ENCODE assay signal across 12 mouse cellular contexts in genomic region chr5:113145171-113145570, GRCm38 (mm10).
DNase-seq lines count a peak whose midpoint lies in the region; ATAC-seq lines count a peak whose summit lies in the region.
"Had no signal": no experiment of that assay in that cellular context is flagged by ENCODE, and none has a peak within 500 bp of the region (broad histone marks: within the 10 kb centered on the region; RNA-seq: fewer than 3 reads in every experiment).

No protein-coding gene starts in this region.

- peaks cover 9% of the 10 kb centered on the region; the same call in 1 of the 2 replicates for H3K36me3 ChIP-seq in heart, embryonic 10.5 days
- H3K36me3 ChIP-seq in neural tube, embryonic 11.5 days (ENCODE audit: control insufficient read depth, insufficient read depth, low read length), result no peaks in the 10 kb centered on the region
- H3K36me3 ChIP-seq in neural tube, embryonic 15.5 days, result no peaks in the 10 kb centered on the region
- no peaks in the 10 kb centered on the region; the same call in 1 of the 2 replicates for H3K36me3 ChIP-seq in intestine, embryonic 15.5 days
- H3K36me3 ChIP-seq in stomach, embryonic 14.5 days (ENCODE audit: control insufficient read depth, insufficient read depth, low read length), result no peaks in the 10 kb centered on the region

- no peak for ATAC-seq in neural tube, embryonic 11.5 days (ENCODE audit: insufficient read depth, low FRiP score, low TSS enrichment)
- no peak for ATAC-seq in neural tube, embryonic 15.5 days (ENCODE audit: low FRiP score)
- ATAC-seq in intestine, embryonic 15.5 days, result no peak
- ATAC-seq in stomach, embryonic 14.5 days (ENCODE audit: insufficient number of reproducible peaks, insufficient read depth, low FRiP score, low read depth), result no peak
- ATAC-seq: Patski had no signal

- whole genome bisulfite sequencing in heart, embryonic 10.5 days, result 40% methylated on average over 9 of the region's 9 CpGs
- WGBS in neural tube, embryonic 11.5 days, result 73% methylated on average over 9 of the region's 9 CpGs
- 46% methylated on average over 9 of the region's 9 CpGs for WGBS in neural tube, embryonic 15.5 days
- WGBS in intestine, embryonic 15.5 days, result 37% methylated on average over 9 of the region's 9 CpGs
- 41% methylated on average over 9 of the region's 9 CpGs for WGBS in stomach, embryonic 14.5 days

- H3K4me3 ChIP-seq in heart, embryonic 10.5 days, result no peak overlapping the region
- H3K4me3 ChIP-seq in neural tube, embryonic 11.5 days (ENCODE audit: low read depth, low read length), result no peak overlapping the region
- no peak overlapping the region for H3K4me3 ChIP-seq in neural tube, embryonic 15.5 days (replicated peaks)
- H3K4me3 ChIP-seq in intestine, embryonic 15.5 days (replicated peaks), result no peak overlapping the region
- H3K4me3 ChIP-seq in stomach, embryonic 14.5 days (ENCODE audit: low read depth, low read length), result no peak overlapping the region
- H3K4me3 ChIP-seq: megakaryocyte, embryonic 14.5 days had no signal

- H3K9ac ChIP-seq in neural tube, embryonic 11.5 days (ENCODE audit: low read length), result no peak overlapping the region
- H3K9ac ChIP-seq in neural tube, embryonic 15.5 days (replicated peaks), result no peak overlapping the region
- no peak overlapping the region for H3K9ac ChIP-seq in intestine, embryonic 15.5 days
- no peak overlapping the region for H3K9ac ChIP-seq in stomach, embryonic 14.5 days (replicated peaks; ENCODE audit: low read depth, low read length)

- H3K27me3 ChIP-seq in heart, embryonic 10.5 days (ENCODE audit: insufficient read depth, poor library complexity, severe bottlenecking), result 0 out of 2 replicates have a peak, but pooled peaks cover under 1% of the 10 kb centered on the region
- H3K27me3 ChIP-seq in neural tube, embryonic 11.5 days (ENCODE audit: control insufficient read depth, insufficient read depth, low read length), result no peaks in the 10 kb centered on the region
- H3K27me3 ChIP-seq in neural tube, embryonic 15.5 days (replicated peaks), result no peaks in the 10 kb centered on the region
- no peaks in the 10 kb centered on the region for H3K27me3 ChIP-seq in intestine, embryonic 15.5 days (replicated peaks)
- no peaks in the 10 kb centered on the region for H3K27me3 ChIP-seq in stomach, embryonic 14.5 days (ENCODE audit: control insufficient read depth, insufficient read depth, low read length)
- H3K27me3 ChIP-seq: Patski had no signal

- H3K4me2 ChIP-seq in neural tube, embryonic 11.5 days (ENCODE audit: low read depth), result no peak overlapping the region
- no peak overlapping the region for H3K4me2 ChIP-seq in neural tube, embryonic 15.5 days
- H3K4me2 ChIP-seq in intestine, embryonic 15.5 days (replicated peaks), result no peak overlapping the region
- H3K4me2 ChIP-seq in stomach, embryonic 14.5 days (replicated peaks; ENCODE audit: low read depth, low read length), result no peak overlapping the region

- H3K9me3 ChIP-seq in heart, embryonic 10.5 days, result 0 out of 2 replicates have a peak, but pooled peaks cover 5% of the 10 kb centered on the region
- no peaks in the 10 kb centered on the region for H3K9me3 ChIP-seq in neural tube, embryonic 11.5 days (ENCODE audit: control insufficient read depth, low read length)
- no peaks in the 10 kb centered on the region for H3K9me3 ChIP-seq in neural tube, embryonic 15.5 days (replicated peaks)
- H3K9me3 ChIP-seq in intestine, embryonic 15.5 days, result no peaks in the 10 kb centered on the region
- no peaks in the 10 kb centered on the region; the same call in 1 of the 2 replicates for H3K9me3 ChIP-seq in stomach, embryonic 14.5 days (ENCODE audit: control insufficient read depth, low read depth, low read length)

- peaks cover 56% of the 10 kb centered on the region for H3K4me1 ChIP-seq in heart, embryonic 10.5 days
- H3K4me1 ChIP-seq in neural tube, embryonic 11.5 days (ENCODE audit: control insufficient read depth, insufficient read depth, low read length), result peaks cover 5% of the 10 kb centered on the region; the same call in 1 of the 2 replicates
- H3K4me1 ChIP-seq in neural tube, embryonic 15.5 days, result peaks cover 30% of the 10 kb centered on the region
- peaks cover 33% of the 10 kb centered on the region for H3K4me1 ChIP-seq in intestine, embryonic 15.5 days (replicated peaks)
- peaks cover 5% of the 10 kb centered on the region; the same call in 1 of the 2 replicates for H3K4me1 ChIP-seq in stomach, embryonic 14.5 days (ENCODE audit: control insufficient read depth, insufficient read depth, low read length)

- DNase-seq in heart, embryonic 10.5 days (ENCODE audit: low spot score), result no peak
- DNase-seq in heart, adult 18-20 months, result no peak
- no peak for DNase-seq in neural tube, embryonic 11.5 days (ENCODE audit: low spot score)
- no peak for DNase-seq in cerebellum, postnatal 4 days (ENCODE audit: low spot score in 2 of 2)
- no peak for DNase-seq in gastrocnemius, postnatal 4 days (ENCODE audit: low spot score in 2 of 2)
- DNase-seq: adrenal gland, postnatal 10 days; cerebellum, adult 18-20 months had no signal

- H3K27ac ChIP-seq in heart, embryonic 10.5 days, result peak overlapping the region; percentile 60
- H3K27ac ChIP-seq in neural tube, embryonic 11.5 days (ENCODE audit: low read depth, low read length), result 0 out of 2 replicates have a peak overlapping the region, but pooled peaks have one; percentile 49
- H3K27ac ChIP-seq in neural tube, embryonic 15.5 days (replicated peaks), result no peak overlapping the region
- H3K27ac ChIP-seq in intestine, embryonic 15.5 days, result peak overlapping the region; percentile 66; the same call in 1 of the 2 replicates
- H3K27ac ChIP-seq in stomach, embryonic 14.5 days (ENCODE audit: low read length), result peak overlapping the region; percentile 28; the same call in 1 of the 2 replicates
